Mouse (Mus musculus) subcutaneous adipose tissue, adult 2 months (tissue): ENCODE results near the gene Ercc6l2. TPM values are rescaled to one million over a fixed set of nuclear protein-coding genes. Genes with fewer than 3 reads are reported as not detected.

Experiments
- polyA plus RNA-seq: library from polyadenylated mRNA; depleted of rRNA; stranded (reverse); fragments of >200 nt; gene quantifications from 2 replicates; pipeline ENCODE4 v1.2.3, GENCODE M21; 2012; ENCODE audit warnings: low replicate concordance; rRNA removed

Gene Ercc6l2
- 4.9 and 9.5 TPM in 2 replicates for polyA plus RNA-seq

GRCm38 (mm10) chr13:63814746-63815681, at the start of gene Ercc6l2:
TSS of gene Ercc6l2 (plus strand) at chr13:63815240.

Other genes with a start within 250 kb of the Ercc6l2 start
- 20.2 and 60.4 TPM in 2 replicates for gene Ptch1, start 241.6 kb upstream of the Ercc6l2 start, polyA plus RNA-seq